Mouse (Mus musculus) E14TG2a.4 (cell line): ENCODE data around the gene Ninj1.
A peak's percentile ranks its signal among the peaks of the same experiment; 100 is the strongest.

Experiments
- H3K27me3 ChIP-seq: 2 replicates; pipeline ENCODE4 v1.6.1; 2014; ENCODE audit warnings: low read length, control low read depth; ENCODE audit not compliant: insufficient read depth
- H3K36me3 ChIP-seq: 2 replicates; pipeline ENCODE4 v1.6.1; 2014; ENCODE audit warnings: low read length, control low read depth; ENCODE audit not compliant: insufficient read depth
- H3K4me1 ChIP-seq: replicated peaks from 2 replicates; pipeline ENCODE4 v1.6.1; 2014; ENCODE audit warnings: low read depth, low read length, control low read depth
- H3K4me3 ChIP-seq: replicated peaks from 2 replicates; pipeline ENCODE4 v1.5.1; 2014; ENCODE audit warnings: mild to moderate bottlenecking, low read length
- H3K9me3 ChIP-seq: 2 replicates; pipeline ENCODE4 v1.6.1; 2014; ENCODE audit warnings: low read length, control low read depth
- CTCF ChIP-seq: conservative IDR thresholded peaks from 2 replicates; pipeline ENCODE4 v1.5.1; 2014; ENCODE audit warnings: low read length
- NANOG ChIP-seq: IDR thresholded peaks from 2 replicates; pipeline ENCODE4 v1.6.1; 2014; ENCODE audit warnings: borderline replicate concordance, low read length, mixed read lengths
- POU5F1 ChIP-seq: IDR thresholded peaks from 2 replicates; pipeline ENCODE4 v1.6.1; 2014; ENCODE audit warnings: low read length, borderline replicate concordance

Ninj1 gene

GRCm38 (mm10) chr13:49187288-49188218 lies at the start of gene Ninj1:
Gene Ninj1 (plus strand): TSS chr13:49187485.
- Histone ChIP-seq H3K9me3 (no peaks in the 10 kb centered on the region), H3K27me3 (peaks cover 46% of the 10 kb centered on the region), H3K4me1 (peaks cover 43% of the 10 kb centered on the region), H3K4me3 (peak within 1 kb of the TSS; percentile 93), H3K36me3 (no peaks in the 10 kb centered on the region)
- TF ChIP-seq CTCF: no peak
- TF ChIP-seq NANOG: no peak
- TF ChIP-seq POU5F1: no peak

DNA sequence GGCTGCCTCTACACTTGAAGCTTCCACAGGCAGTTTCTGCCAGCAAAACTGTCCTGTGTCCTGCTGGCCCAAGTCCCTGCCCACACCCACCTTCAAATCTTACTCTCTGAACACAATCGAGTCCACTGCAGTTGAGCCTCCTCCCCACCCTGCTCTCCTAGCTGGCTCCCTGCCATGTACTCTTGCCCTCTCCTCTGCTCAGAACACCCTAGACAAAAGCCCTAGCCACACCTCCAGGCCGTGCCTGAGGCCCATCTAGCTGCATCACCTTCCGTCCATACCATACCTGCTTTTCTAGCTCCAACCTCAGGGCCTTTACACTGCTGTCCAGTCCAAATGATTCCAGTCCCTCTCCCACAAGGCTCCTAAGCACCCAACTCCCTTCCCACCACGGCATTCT lies 46.7 kb upstream of the Ninj1 start:
- Histone ChIP-seq H3K4me3 (no peak overlapping the region), H3K4me1 (peaks cover 6% of the 10 kb centered on the region; the same call in 1 of the 2 replicates), H3K36me3 (no peaks in the 10 kb centered on the region), H3K9me3 (no peaks in the 10 kb centered on the region), H3K27me3 (peaks cover 44% of the 10 kb centered on the region)
- TF ChIP-seq CTCF (no peak), NANOG (no peak), POU5F1 (no peak)

GRCm38 (mm10) chr13:49142396-49142795 lies 44.9 kb upstream of the Ninj1 start:
- Histone ChIP-seq H3K36me3 (no peaks in the 10 kb centered on the region), H3K27me3 (peaks cover 59% of the 10 kb centered on the region), H3K9me3 (no peaks in the 10 kb centered on the region), H3K4me3 (no peak overlapping the region), H3K4me1 (peaks cover 12% of the 10 kb centered on the region)
- TF ChIP-seq NANOG: no peak
- no peak for TF ChIP-seq POU5F1
- no peak for TF ChIP-seq CTCF

- no peak for TF ChIP-seq POU5F1
- no peak for TF ChIP-seq CTCF
- TF ChIP-seq NANOG: no peak
- Histone ChIP-seq H3K36me3 (no peaks in the 10 kb centered on the region), H3K9me3 (no peaks in the 10 kb centered on the region), H3K4me1 (peaks cover 16% of the 10 kb centered on the region), H3K27me3 (peaks cover 68% of the 10 kb centered on the region), H3K4me3 (no peak overlapping the region)
These were observed 44.0 kb upstream of the Ninj1 start for GRCm38 (mm10) chr13:49143323-49143722.

GRCm38 (mm10) chr13:49144451-49144850 lies 42.8 kb upstream of the Ninj1 start:
- Histone ChIP-seq H3K4me1 (peaks cover 16% of the 10 kb centered on the region), H3K9me3 (no peaks in the 10 kb centered on the region), H3K4me3 (no peak overlapping the region), H3K27me3 (peaks cover 77% of the 10 kb centered on the region), H3K36me3 (no peaks in the 10 kb centered on the region)
- TF ChIP-seq CTCF (no peak), NANOG (no peak), POU5F1 (no peak)

DNA sequence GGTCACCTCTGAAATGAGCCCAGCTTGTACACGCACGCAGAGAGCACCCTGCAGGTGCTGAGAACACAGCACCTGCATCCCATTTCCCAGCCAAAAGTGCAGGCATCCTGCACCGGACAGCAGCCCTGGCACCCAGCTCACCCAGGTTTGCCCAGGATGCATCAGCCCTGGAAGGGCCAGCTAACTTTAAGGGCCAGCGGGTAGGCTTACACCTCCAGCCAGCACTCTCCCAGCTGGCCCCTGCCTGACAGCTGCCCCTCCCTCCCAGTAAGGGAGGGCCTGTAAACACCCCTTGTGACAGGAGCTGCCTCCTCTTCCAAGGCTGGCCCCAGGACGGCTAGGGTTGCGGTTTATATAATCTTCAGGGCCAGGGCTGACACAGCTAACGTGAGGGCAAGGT lies 41.9 kb upstream of the Ninj1 start:
- TF ChIP-seq POU5F1: no peak
- TF ChIP-seq NANOG: no peak
- no peak for TF ChIP-seq CTCF
- H3K4me1 ChIP-seq: peaks cover 16% of the 10 kb centered on the region
- H3K4me3 ChIP-seq: no peak overlapping the region
- no peaks in the 10 kb centered on the region for H3K9me3 ChIP-seq
- H3K27me3 ChIP-seq: peaks cover 81% of the 10 kb centered on the region
- no peaks in the 10 kb centered on the region for H3K36me3 ChIP-seq

DNA sequence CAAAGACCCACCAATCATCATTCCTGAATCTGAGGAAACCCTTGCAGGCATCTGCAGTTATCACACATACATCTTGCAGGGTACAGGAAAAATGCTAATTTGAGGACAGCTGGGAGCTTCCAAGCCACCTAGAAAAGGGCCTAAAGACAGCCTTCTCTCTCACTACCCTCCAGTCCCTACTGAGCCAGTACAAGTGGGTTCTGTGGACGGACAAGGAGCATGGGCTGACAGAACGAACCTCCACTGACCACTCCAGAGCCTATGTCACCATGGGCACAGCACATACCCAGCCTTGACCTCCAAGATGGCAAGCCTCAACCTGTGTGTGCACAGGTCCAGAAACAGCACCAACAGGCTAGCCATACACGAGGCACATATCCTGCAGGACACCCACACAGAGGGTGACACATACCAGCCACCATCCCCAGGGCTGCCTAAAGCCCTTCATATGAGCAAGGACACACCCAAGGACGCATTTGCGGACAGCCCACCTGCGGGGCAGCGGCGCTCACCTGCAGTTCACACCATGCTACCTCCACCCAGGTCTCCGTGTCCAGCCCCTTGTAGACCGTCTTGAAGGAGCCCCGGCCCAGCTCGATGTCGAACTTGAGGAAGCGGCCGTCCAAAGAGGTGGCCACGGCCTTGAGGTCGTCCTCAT lies 41.1 kb upstream of the Ninj1 start:
- H3K27me3 ChIP-seq: peaks cover 88% of the 10 kb centered on the region
- TF ChIP-seq POU5F1 (no peak), NANOG (no peak), CTCF (no peak)
- H3K36me3 ChIP-seq: no peaks in the 10 kb centered on the region
- no peaks in the 10 kb centered on the region for H3K9me3 ChIP-seq
- H3K4me1 ChIP-seq: peaks cover 16% of the 10 kb centered on the region
- peak overlapping the region; percentile 83 for H3K4me3 ChIP-seq

DNA sequence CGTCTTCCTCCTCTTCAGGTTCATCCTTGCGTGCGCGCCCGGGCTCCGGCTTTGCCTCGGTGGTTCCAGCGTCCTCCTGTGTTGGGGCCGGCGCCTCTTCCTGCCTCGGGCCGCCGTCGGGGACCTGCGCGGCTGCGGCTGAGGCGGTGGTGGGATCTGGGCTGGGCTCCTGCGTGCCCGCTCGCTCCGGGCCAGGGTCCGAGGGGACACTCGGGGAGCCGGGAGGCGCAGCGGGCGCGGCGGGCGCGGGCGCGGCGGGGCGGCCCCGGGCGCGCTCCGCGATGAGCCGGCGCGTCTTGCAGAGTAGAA lies 40.6 kb upstream of the Ninj1 start:
- Histone ChIP-seq H3K9me3 (no peaks in the 10 kb centered on the region), H3K36me3 (no peaks in the 10 kb centered on the region)
- TF ChIP-seq NANOG (no peak), CTCF (no peak), POU5F1 (no peak)

More for the DNA sequence above, 40.6 kb upstream of the Ninj1 start:
- Histone ChIP-seq H3K27me3 (peaks cover 92% of the 10 kb centered on the region), H3K4me3 (peak overlapping the region; percentile 83), H3K4me1 (peaks cover 16% of the 10 kb centered on the region)
